Mouse (Mus musculus): ENCODE measurements around the gene Fhdc1. TPM values are rescaled to one million over a fixed set of nuclear protein-coding genes. Genes with fewer than 3 reads are reported as not detected.

Gene Fhdc1
- total RNA-seq, 1 experiment: 1.2 TPM

DNA sequence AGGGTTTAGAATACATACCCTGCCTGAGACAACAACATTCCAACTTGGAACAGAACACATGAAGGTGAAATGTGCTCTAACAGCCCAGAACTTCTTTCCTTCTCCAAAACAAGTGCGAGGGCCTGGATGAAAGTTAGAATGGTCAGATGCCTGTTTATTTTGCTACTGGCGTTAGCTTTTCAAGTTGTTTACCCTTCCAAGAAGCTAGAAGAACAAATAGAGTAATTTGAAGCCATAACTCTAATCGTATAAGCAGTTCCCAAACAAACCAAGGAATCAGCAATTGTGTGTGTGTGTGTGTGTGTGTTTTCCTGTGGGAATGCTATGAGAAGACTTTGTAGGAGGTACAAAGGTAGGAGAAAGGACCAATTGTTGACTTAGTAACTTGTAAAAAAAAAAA is 4.7 kb upstream of the Fhdc1 start:
- no peaks in the 10 kb centered on the region for H3K9me3 ChIP-seq (ENCODE audit: control insufficient read depth, insufficient read depth, low read depth, low read length)
- H3K9ac ChIP-seq (ENCODE audit: insufficient read depth, low read depth, low read length, poor library complexity, severe bottlenecking): no peak overlapping the region
- in situ Hi-C loops (cut with MboI; ENCODE audit: low sequenced_read_pairs in 2 of 2, unreplicated experiment in 2 of 2): no loop called here
- DNase-seq (ENCODE audit: low read depth, low spot score): no peak
- H3K27ac ChIP-seq (ENCODE audit: insufficient read depth, low read depth, low read length, poor library complexity, severe bottlenecking): no peak overlapping the region
- H3K4me3 ChIP-seq (ENCODE audit: insufficient read depth in 1 of 2, low read depth in 1 of 2, low read length in 2 of 2, poor library complexity in 1 of 2, severe bottlenecking in 1 of 2): no peak overlapping the region
- peaks cover 0 to 2% of the 10 kb centered on the region in 2 experiments; a peak in 1 of 4 replicates for H3K4me1 ChIP-seq (ENCODE audit: control insufficient read depth in 2 of 2, insufficient read depth in 2 of 2, low read length in 2 of 2, poor library complexity in 1 of 2)
- TF ChIP-seq ZC3H11A (IDR thresholded peaks at IDR 0.05; ENCODE audit: borderline replicate concordance, low read depth, low read length) (no peak), CHD2 (IDR thresholded peaks at IDR 0.05; ENCODE audit: low read depth, low read length) (no peak), ZNF384 (IDR thresholded peaks at IDR 0.05; ENCODE audit: low read depth, low read length) (no peak), HCFC1 (IDR thresholded peaks at IDR 0.05; ENCODE audit: borderline replicate concordance, insufficient read depth, low read length) (no peak), MAFK (IDR thresholded peaks at IDR 0.05; ENCODE audit: insufficient read depth, low read depth, low read length) (no peak)
- H3K36me3 ChIP-seq (ENCODE audit: control insufficient read depth, insufficient read depth, low read length, poor library complexity, severe bottlenecking): no peaks in the 10 kb centered on the region

DNA sequence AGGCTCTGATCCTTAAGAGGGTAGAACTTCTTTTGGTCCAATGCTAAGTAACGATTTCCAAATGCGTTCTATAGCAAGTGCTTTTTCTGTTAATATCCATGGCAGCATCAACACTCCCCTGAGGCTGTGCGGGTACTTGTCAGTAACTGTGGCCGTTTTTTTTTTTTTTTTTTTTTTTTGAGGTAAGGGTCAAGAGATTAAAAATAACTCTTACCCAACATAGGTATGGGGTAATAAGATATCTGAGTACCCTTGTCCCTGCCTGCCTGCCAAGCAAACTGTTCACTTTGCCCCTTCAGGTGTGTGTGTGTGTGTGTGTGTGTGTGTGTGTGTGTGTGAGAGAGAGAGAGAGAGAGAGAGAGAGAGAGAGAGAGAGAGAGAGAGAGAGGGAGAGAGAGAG is 4.1 kb upstream of the Fhdc1 start:
- in situ Hi-C loops (cut with MboI; ENCODE audit: low sequenced_read_pairs in 2 of 2, unreplicated experiment in 2 of 2): no loop called here
- Histone ChIP-seq H3K4me3 (ENCODE audit: insufficient read depth in 1 of 2, low read depth in 1 of 2, low read length in 2 of 2, poor library complexity in 1 of 2, severe bottlenecking in 1 of 2) (no peak overlapping the region), H3K9me3 (ENCODE audit: control insufficient read depth, insufficient read depth, low read depth, low read length) (no peaks in the 10 kb centered on the region), H3K27ac (ENCODE audit: insufficient read depth, low read depth, low read length, poor library complexity, severe bottlenecking) (no peak overlapping the region), H3K4me1 (ENCODE audit: control insufficient read depth in 2 of 2, insufficient read depth in 2 of 2, low read length in 2 of 2, poor library complexity in 1 of 2) (peaks cover 0 to 2% of the 10 kb centered on the region in 2 experiments; a peak in 1 of 4 replicates), H3K36me3 (ENCODE audit: control insufficient read depth, insufficient read depth, low read length, poor library complexity, severe bottlenecking) (no peaks in the 10 kb centered on the region), H3K9ac (ENCODE audit: insufficient read depth, low read depth, low read length, poor library complexity, severe bottlenecking) (no peak overlapping the region)
- no peak for DNase-seq (ENCODE audit: low read depth, low spot score)
- no peak for TF ChIP-seq CHD2 (IDR thresholded peaks at IDR 0.05; ENCODE audit: low read depth, low read length)
- TF ChIP-seq ZNF384 (IDR thresholded peaks at IDR 0.05; ENCODE audit: low read depth, low read length): no peak
- no peak for TF ChIP-seq ZC3H11A (IDR thresholded peaks at IDR 0.05; ENCODE audit: borderline replicate concordance, low read depth, low read length)
- no peak for TF ChIP-seq HCFC1 (IDR thresholded peaks at IDR 0.05; ENCODE audit: borderline replicate concordance, insufficient read depth, low read length)
- TF ChIP-seq MAFK (IDR thresholded peaks at IDR 0.05; ENCODE audit: insufficient read depth, low read depth, low read length): no peak

DNA sequence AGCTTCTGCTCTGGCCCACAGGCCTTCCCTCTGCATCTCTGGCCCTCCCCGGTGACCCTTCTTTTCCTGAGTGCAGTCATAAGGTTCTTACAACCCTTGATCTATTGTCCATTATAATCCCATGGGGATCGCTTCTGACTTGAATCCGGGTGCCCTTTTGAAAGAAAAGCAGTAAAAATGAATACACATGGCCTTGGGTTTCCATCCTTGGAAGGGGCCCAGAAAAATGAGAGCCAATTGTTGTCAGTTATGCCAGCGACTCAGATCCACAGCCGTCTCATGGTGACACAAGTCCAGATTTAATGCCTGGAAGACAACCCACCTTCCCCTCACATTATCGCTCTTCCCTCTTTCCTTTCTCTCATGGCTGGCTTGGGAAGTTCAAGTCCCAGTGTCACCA is 1.9 kb upstream of the Fhdc1 start:
- in situ Hi-C loops (cut with MboI; ENCODE audit: low sequenced_read_pairs in 2 of 2, unreplicated experiment in 2 of 2): no loop called here
- no peak overlapping the region for H3K9ac ChIP-seq (ENCODE audit: insufficient read depth, low read depth, low read length, poor library complexity, severe bottlenecking)
- H3K4me3 ChIP-seq (ENCODE audit: insufficient read depth in 1 of 2, low read depth in 1 of 2, low read length in 2 of 2, poor library complexity in 1 of 2, severe bottlenecking in 1 of 2): no peak overlapping the region
- no peaks in the 10 kb centered on the region for H3K36me3 ChIP-seq (ENCODE audit: control insufficient read depth, insufficient read depth, low read length, poor library complexity, severe bottlenecking)
- peaks cover 0 to 2% of the 10 kb centered on the region in 2 experiments; a peak in 1 of 4 replicates for H3K4me1 ChIP-seq (ENCODE audit: control insufficient read depth in 2 of 2, insufficient read depth in 2 of 2, low read length in 2 of 2, poor library complexity in 1 of 2)
- TF ChIP-seq MAFK (IDR thresholded peaks at IDR 0.05; ENCODE audit: insufficient read depth, low read depth, low read length) (no peak), ZC3H11A (IDR thresholded peaks at IDR 0.05; ENCODE audit: borderline replicate concordance, low read depth, low read length) (no peak), ZNF384 (IDR thresholded peaks at IDR 0.05; ENCODE audit: low read depth, low read length) (no peak), HCFC1 (IDR thresholded peaks at IDR 0.05; ENCODE audit: borderline replicate concordance, insufficient read depth, low read length) (no peak), CHD2 (IDR thresholded peaks at IDR 0.05; ENCODE audit: low read depth, low read length) (no peak)
- DNase-seq (ENCODE audit: low read depth, low spot score): no peak
- no peaks in the 10 kb centered on the region for H3K9me3 ChIP-seq (ENCODE audit: control insufficient read depth, insufficient read depth, low read depth, low read length)
- no peak overlapping the region for H3K27ac ChIP-seq (ENCODE audit: insufficient read depth, low read depth, low read length, poor library complexity, severe bottlenecking)

DNA sequence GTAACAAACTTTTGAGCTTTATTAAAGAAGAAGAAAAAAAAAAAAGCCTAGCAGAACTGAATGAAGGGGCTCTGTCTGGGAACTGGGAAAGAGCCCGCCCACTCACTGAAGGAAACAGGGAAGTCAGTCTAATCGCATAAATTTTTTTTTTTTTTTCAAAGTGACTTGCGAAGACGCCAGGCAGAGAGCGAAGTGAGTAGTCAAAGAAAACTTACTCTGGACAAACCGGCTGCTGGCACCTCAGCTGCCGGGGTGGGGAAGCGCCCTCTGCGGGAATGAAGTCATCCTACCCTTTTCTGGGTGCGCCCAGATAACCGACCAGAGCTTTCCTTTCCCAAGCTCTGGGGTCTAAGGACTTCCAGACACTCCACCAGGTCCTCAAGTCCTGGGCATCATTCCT is 875 bp upstream of the Fhdc1 start:
- in situ Hi-C loops (cut with MboI; ENCODE audit: low sequenced_read_pairs in 2 of 2, unreplicated experiment in 2 of 2): no loop called here
- Histone ChIP-seq H3K27ac (ENCODE audit: insufficient read depth, low read depth, low read length, poor library complexity, severe bottlenecking) (no peak overlapping the region), H3K9ac (ENCODE audit: insufficient read depth, low read depth, low read length, poor library complexity, severe bottlenecking) (no peak overlapping the region), H3K4me3 (ENCODE audit: insufficient read depth in 1 of 2, low read depth in 1 of 2, low read length in 2 of 2, poor library complexity in 1 of 2, severe bottlenecking in 1 of 2) (peak overlapping the region in 1 of 2 experiments; percentile 82; a peak in 2 of 4 replicates), H3K9me3 (ENCODE audit: control insufficient read depth, insufficient read depth, low read depth, low read length) (no peaks in the 10 kb centered on the region), H3K4me1 (ENCODE audit: control insufficient read depth in 2 of 2, insufficient read depth in 2 of 2, low read length in 2 of 2, poor library complexity in 1 of 2) (peaks cover 0 to 2% of the 10 kb centered on the region in 2 experiments; a peak in 1 of 4 replicates), H3K36me3 (ENCODE audit: control insufficient read depth, insufficient read depth, low read length, poor library complexity, severe bottlenecking) (no peaks in the 10 kb centered on the region)
- TF ChIP-seq HCFC1 (IDR thresholded peaks at IDR 0.05; ENCODE audit: borderline replicate concordance, insufficient read depth, low read length) (no peak), ZNF384 (IDR thresholded peaks at IDR 0.05; ENCODE audit: low read depth, low read length) (peak; percentile 72; the same call in 1 of the 2 replicates)
- no peak for DNase-seq (ENCODE audit: low read depth, low spot score)
